Mouse (Mus musculus): ENCODE results near the gene Klhl29.

Gene Klhl29

DNA sequence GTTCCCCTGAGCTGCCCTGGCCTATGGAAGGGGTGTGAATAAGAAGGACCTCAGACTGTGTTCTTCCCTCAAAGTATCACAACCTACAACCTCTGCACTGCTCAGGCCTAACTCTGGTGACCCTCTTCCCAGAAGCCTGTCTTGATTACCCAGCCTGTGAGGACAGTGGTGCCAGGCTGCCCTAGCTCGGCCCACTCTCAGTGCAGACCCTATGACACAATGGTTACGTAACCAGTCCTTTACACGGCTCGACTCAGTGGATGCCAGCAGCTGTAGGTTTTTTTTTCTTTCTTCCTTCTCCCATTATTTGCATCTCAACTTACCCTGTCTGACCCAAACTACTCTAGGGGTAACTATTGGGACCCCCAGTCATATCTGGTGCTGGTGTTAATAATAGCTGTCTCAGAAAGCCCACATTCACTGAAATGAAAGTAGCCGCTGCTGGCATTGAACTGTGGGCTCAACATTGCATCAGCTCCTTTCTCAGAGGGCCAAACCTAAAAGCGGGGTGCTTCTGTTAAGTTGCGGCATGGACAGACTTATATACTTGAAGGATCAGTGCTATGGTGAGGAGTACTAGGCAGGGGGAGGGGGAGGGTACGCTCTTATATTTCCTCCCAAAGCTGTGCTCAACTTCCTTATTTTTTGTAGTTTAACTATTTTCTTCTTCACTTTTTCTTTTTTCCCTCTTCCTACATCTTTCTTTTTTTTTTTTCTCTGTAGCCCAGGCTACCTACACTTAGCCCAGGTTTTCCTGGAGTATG, 152.9 kb downstream of the Klhl29 start:
- DNase-seq (ENCODE audit: low spot score) = no peak

DNA sequence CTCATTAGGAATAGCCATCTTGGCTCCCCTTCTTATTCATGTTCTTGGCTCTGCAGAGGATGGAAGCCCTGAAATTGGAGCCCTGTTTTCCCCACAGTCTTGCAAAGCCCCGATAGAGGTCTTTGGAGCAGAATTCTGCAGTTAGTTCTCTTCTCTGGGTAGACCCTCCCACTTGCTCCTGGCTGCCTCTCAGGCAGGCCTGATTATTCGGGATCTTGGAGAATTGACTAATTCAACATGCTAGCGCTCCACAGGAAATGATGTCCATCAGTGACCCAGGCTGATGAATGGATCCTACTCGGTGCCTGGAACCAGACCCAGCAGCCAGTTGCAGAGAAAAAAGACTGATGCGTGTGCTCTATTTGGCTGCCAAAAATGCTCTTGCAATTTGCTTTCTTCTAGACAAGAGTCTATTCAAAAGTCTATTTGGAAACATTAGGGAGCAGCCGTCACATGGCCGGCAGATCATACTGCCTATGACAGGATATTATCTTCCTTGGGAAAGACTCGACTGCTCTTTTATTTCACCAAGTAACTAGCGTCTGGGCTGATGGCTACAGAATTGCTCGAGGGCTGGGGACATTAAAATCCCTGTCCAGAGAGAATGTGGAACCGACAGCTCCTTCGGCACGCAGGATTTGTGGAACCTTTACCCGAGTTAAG, 155.4 kb downstream of the Klhl29 start:
- DNase-seq (ENCODE audit: low spot score) = no peak

DNA sequence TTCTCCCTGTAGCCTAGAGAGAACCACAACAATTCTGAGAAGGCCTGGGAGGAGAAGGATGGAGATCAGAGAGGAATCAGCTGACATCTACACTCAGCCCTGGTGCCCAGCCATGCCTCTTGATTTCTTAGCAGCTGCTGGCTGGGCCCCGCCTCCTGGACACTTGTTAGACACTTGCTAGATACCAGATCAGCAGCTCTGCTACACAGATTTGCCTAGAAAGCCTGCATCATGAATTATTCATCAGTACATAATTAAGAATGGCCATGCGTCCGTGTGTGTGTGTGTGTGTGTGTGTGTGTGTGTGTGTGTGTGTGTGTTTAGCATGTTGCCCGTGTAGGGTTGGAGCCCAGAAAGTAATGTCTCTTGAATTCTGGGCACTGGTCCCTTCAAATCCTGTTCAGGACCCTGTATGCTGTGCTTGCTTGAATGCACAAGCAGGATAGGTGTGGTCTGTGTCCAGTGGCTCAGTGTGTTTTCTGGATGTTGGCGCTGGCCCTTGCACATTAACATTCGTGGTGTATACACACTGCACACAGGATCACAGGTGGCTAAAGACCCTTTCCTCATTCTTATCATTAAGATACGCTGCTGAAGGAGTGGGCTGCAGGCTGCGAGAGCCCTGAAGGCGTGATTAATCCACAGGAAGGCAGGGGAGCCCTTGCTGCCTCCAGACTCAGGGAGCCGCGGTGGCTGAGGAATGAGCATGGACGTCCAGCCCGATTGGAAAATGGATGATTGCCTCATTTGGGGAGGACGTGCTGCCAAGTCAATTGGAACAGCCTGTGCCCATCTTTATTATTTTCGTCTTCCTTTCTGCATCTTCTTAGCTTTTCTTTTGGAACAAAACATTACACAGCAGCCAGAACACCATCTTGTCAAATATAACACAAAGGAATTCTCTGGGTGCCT, 159.4 kb downstream of the Klhl29 start:
- no peak for DNase-seq (ENCODE audit: low spot score)

DNA sequence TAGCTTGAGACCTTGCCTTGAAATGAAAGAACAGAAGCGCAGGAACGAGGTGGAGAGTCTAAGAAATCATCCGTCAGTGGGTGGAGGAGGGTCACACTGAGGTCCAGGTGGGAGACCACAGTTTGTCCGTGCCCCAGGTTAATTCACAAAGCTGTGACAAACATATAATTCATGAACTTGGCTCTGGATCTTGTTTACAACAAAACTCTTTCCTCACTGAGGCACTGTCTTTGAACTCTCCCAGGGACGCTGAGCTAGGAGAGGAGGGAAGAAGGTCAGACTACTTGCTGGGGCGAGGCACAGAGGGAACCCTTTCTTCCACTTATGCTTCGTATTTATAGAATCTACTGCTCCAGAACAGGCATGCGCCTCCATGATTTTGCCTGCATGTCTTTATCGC, 161.2 kb downstream of the Klhl29 start:
- DNase-seq (ENCODE audit: low spot score) = no peak

DNA sequence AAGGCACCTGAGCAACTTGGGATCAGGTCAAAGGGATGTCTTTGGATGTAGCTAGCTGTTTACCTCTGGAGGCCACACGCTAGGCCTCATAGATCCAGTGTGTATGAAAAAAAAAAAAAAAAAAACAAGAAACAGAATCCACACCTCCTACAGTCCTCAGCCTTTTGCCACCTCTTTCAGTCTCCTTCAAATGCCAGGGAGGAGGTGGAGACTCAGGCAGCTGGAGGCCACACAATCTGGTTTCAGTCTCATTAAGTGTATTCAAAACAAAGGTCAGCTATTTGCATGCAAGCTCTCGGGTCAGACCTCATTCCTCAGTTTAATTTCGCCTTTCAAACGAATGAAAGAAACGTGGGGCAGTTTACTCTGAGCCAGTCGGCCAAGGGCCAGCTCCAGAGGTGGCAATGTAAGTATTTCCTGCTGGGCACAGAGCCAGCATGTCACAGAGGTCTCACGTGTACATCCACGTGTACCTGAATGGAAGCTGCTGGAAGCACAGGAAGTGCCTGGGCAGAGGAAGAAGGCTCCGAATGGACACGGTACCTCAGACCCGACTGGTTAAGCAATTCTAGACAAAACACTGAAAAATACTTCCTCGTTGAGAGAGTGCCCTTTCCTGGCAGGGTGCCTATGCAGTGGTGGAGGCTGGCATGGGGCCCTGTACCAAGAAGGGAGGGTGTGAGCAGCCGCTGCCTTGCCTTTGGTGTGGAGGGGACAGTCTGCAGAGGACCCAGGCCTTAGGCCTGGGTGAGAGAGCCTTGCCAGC, 162.0 kb downstream of the Klhl29 start:
- DNase-seq (ENCODE audit: low spot score) = peak; percentile 65

DNA sequence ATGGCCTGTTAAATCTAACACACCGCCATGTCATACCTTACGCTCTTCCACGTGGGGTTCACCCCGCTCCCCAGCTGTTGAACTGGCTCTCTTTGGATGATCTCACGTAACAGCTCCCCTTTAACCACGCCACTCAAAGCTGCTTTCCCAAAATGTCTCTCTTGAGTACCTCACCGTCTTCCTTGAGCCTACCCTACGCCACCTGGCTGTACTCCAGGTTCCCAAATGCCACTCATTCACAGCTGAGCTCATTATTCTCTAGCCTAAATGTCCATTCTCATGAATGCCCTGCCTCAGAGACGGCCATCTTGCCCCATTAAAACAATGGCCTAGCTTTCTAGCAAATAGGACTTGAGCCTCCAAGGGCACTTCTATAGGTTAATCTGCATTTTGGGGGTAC, 163.6 kb downstream of the Klhl29 start:
- DNase-seq (ENCODE audit: low spot score) = no peak

DNA sequence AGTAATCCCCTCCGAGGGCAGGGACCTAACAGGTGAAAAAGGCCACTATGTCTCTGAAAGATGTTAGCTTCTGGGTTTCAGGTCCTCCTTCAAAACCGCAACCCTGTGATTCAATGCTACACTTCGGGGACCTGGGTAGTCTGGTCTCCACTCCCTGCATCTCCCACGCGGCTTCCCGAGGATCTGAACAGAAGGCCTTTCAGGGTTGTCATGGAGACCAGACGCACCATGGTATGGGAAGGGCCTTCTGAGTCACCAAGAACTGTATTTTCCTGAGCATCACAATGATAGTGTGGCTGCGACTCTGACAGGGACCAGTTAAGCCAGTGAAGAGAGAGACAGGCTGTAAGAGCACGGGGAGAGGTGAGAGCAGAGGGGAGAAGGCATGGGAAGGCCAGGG, 164.7 kb downstream of the Klhl29 start:
- DNase-seq (ENCODE audit: low spot score) = peak; percentile 75

DNA sequence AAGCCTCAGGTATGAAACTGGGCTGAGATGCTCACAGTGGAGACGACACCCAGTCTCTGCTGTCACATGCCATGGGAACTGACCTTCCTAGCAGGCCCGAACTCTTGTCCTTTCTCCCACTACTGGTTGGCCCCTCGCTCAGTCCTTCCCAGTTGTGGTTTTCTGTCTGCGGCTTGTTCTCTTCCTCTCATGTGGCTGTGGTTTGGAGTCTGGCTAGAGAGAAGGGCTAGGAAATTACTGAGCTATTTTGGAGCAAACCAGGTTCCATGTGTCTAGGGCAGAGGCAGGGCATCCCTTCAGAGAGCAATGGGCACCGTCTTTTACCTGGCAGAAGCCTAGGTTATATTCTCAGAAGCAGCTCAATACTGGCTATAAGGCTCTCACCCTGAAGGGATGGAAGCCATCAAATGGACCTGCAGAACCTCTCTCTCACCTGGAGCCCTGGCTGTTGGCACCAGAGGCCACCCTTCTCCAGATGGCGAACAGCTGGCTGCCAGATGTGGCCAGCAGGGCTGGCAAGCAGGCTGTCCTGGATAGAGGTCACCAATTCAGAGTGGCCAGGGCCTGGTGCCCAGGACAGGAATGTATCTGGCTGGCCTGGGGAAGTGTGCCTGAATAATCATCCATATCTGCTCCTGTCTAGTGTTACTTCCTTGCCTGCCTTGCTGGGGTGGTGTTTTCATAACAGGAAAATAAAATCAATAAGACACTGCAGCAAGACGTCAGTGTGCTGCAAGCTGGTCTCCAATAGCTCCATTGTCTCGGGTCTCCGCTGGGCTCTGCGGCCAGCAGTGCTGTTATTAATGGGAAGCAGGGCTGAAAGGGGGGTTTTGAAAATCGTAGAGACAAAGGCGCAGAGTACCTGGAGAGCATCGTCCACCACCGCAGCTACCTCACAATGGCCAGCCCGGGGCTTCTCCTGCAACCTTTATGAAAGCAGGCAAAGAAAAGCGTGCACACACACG, 167.3 kb downstream of the Klhl29 start:
- no peak for DNase-seq (ENCODE audit: low spot score)

DNA sequence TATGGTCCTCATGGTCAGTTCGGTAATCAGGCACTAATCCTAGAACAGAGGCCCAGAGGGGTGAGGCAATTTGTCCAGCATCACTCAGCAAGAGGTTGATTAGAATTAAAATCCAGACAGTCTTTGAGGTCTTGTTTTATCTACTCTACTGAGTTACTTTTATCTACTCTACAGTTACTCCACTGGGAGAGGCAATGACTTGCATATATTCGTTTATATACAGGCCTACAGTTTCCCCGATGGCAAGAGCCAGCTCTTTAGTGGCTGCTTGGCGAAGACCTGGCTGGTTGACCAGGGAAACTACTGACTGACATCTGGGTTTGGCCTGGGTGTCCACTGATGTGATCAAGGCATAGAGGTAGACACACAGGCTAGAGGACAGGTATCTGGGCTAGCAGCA, 168.3 kb downstream of the Klhl29 start:
- DNase-seq (ENCODE audit: low spot score) = no peak

DNA sequence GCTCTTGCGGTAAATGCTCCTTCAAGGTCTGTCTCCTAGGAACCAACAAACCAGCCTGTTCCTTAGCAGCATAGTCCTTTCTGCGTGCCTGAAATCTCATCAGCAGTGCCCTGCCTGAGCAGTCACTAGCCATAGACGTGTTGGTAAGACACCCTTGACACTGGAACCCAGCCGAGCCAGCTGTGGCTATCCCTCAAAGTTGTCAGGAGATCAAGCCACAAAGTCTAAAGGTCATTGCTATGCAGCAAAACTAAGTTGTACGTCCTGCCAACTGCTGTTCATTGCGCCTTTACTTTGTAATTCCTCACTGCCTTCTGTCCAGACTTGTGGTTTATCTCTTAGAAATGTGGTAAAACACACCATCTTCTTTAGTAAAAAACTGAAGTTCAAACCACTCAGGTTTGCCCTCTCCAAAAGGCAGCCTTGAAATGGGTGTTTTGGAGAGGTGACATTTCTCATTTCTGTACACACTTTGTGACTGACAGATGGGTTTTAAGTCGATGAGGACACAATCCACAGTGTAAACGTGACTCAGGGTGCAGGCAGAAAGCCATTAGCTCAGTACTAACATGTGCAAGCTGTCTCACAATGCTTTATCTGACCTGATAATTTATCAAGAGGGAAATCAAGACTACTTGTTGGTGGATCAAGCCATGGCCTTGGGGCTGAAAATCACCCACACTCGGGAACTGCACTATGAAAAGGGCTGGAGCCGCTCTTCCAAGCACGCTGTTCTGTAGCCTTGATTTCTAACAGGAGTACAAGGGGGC, 171.2 kb downstream of the Klhl29 start:
- DNase-seq (ENCODE audit: low spot score) = no peak

DNA sequence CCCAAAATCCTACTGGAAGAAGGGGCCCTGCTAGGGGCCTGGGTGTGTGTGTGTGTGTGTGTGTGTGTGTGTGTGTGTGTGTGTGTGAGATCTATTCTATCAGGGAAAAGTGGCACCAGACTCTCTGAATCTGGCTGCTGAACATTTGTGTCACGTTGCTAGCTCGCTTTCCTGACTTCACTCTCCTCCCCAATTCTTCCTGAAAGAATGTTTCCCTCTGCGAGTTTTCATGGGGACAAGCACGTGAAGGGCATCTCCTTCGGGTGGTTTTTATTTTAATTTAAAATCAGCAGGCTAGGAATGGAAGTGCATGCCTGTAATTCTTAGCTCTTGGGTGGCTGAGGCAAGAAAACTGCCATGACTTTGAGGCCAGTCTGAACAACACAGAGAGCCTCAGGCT, 172.1 kb downstream of the Klhl29 start:
- no peak for DNase-seq (ENCODE audit: low spot score)

DNA sequence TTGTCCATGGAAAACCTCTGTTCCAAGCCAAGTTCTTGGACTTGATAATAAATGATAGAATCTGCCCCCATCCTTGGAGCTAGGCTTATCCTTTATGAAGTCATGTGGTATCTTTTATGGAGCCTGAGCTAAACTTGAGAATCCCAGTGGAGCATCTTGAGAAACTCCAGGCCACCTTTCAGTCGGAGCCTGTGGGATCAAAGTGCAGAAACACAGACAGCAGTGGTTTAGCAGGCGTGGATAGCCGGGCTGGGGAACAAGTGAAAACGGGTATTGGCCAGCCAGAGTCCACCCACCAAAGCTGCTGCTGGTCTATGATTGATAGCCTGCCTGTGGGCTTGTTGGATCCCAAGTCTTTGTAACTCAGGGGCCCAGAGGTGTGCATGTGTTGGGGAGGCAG, 177.2 kb downstream of the Klhl29 start:
- no peak for DNase-seq (ENCODE audit: low spot score)

DNA sequence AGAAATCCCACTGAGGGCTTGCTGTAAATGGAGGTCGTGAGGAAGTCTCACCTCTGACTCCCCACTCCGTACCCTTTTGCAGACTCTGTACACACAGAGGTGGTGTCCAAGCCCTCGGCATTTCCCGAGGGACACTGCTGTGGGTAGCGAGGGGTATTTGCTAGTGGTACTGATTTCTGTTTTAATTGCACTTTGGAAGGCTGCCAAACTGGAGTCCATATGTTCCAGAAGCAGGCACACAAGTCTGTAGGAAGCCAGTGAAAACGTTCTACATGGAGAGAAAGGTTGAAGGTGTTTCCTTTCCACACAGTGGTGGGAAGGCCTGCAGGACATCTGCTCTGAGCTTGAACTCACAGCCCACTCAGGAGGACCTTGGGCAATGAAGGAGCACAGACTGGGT, 181.3 kb downstream of the Klhl29 start:
- no peak for DNase-seq (ENCODE audit: low spot score)

DNA sequence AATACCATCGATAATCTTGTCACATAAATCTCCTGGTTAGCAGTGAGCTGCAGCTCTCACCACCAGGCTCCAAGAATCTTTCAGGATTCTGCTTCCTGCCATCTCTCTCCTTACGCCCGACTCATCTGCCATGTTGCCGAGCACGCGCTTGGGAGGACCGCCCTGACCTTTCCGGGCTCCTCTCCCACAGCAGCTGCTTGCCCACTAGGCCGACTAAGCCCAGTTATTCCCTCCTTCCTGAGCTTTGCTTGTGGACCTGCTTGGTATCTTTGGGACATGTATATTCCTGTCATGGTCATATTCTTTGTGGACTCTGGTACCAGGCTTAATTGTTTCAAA, 183.1 kb downstream of the Klhl29 start:
- no peak for DNase-seq (ENCODE audit: low spot score)

DNA sequence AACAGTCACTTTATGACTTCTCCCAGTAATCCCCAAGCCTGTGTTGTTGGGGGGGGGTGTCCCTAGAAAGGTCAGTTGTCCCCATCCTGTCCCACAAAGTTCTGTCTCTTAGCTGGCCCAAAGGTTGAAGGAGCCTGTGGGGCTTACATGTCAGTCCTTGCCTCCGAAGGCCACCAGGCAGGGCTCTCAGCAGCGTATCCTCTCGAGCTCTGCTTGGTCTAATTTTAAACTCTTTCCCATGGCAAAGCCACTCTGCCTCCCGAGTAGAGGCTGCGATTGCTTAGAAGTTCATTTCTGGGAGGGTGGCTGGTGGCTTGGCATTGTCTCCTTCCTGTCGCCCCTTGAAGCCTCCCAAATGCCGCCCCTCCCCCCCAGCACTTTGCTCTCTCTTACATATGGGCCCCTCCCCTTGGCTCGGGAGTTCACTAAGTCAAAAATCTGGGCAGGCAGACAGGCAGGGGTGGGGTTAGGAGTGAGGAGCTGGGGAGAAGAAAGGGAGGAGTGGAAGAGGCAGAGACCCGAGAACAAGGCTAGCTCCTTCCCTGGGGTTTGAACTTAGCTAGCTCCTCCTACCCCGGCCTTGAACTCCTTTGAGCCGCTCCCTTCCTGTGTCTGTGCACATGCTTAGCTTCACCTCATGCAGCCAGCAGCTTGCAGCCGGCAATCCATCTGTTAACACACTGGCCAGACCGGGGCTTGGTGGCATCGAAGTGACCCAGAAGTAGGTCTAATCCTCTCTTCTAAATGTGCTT, 183.7 kb downstream of the Klhl29 start:
- DNase-seq (ENCODE audit: low spot score) = no peak

DNA sequence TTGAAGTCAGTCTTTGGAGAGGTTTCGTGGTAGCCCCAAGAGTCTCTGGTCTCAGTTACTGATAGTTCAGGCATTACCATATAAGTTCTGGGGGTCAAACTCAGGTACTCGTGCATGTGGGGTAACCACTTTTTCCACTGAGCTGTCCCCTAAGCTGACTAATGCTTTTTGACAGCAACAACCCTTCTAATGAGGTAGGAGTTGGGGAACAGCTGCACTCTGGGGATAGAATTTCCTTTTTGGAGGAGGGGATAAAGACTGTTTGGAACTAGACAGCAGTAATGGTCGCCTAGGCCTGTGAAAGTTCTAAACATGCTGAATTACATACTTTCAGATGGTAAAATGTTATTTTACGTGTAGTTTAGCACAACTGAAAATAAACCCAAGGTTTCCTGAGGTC, 184.3 kb downstream of the Klhl29 start:
- no peak for DNase-seq (ENCODE audit: low spot score)

DNA sequence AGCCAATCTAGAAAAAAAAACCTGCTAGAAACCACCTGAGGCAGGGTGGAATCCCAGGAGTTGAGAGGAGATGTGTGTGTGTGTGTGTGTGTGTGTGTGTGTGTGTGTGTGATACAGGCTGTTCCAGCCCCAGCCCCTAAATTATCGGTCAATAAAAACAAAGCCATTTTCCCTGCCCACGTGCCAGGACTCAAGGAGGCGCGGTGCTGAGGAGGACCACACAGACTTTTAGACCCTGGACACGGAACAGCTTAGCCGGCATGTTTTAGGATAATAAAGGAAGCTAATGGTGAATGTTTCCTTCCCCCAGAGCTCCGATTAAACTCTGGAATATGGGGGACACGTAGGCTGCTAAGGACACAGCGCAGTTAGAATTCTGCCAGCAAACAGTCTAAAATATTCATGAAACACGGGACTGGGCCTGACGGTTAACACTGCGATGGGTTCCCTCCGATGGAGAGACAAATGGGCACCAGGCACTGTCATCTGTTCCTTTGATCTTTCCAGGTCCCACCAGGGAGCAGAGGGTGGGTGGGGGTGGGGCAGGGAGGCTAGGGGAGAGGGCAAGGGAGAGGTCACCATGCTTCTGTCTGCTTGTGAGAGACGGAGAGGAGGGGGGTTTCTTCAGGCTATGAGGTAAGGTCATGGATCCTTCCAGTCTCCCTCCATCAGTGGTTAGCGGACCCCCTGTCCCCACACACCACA, 185.9 kb downstream of the Klhl29 start:
- no peak for DNase-seq (ENCODE audit: low spot score)

DNA sequence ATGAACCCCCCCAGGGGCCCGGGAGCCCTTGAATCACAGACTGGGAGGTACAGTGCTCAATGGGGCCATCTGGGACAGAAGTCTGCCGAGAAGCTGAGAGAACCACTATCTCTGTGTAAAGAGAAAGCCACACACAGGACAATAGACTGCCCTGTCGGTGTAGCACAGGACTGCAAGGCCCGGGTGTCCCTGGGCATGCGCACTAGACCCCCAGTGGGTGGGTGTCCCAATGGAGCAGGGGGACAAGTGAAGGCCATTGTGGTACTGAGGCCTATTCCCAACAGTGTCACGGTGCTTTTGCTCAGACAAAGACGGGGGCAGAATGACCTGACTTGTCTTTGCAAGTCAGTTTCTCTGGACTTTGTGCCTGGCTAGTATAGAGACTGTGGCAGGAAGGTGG, 186.6 kb downstream of the Klhl29 start:
- no peak for DNase-seq (ENCODE audit: low spot score)

DNA sequence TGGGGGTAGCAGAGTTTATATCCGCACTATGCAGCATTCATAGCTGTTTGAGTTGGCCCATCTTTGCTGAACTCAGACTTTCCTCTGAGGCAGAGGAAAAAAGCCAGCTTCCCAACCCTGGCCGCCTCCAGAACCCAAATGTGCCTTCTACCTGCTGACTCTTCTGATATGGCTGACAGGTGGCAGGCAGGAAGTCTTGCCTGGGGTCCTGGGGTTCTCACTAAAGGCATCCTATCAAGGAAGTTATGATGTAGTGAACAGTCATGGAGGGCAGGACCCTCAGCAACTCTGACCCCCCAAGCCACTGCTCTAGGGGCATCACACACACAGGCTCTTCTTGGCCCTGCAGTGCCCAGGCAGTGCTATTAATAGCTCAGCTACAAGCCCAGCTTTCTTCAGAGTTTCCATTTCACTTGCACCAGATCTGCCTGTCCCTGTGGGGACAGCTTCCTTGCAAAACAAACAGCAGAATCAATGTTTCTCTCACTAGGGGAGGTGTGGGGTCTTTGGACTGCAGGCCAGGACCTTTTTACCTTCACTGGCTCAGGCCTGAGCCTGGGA, 187.6 kb downstream of the Klhl29 start:
- DNase-seq (ENCODE audit: low spot score) = no peak

Measured in left cerebral cortex, adult 11 months (tissue).